Mouse (Mus musculus) lung, embryonic 14.5 days (tissue): ENCODE data around the gene Slc25a22. TPM values are rescaled to one million over a fixed set of nuclear protein-coding genes. Genes with fewer than 3 reads are reported as not detected.

ENCODE experiments used
- ATAC-seq: fragments of 200-750 bp; cut with Nextera tagmentation; 2 replicates; pipeline ENCODE4 v1.8.0; 2017; ENCODE audit warnings: mild to moderate bottlenecking, moderate TSS enrichment, moderate library complexity; ENCODE audit not compliant: insufficient read depth
- DNase-seq: peaks from one replicate; pipeline ENCODE4 v3.0.0-alpha.2; 2015
- H3K27ac ChIP-seq: fragments of 300-500 bp; sonication (generic); 2 replicates; pipeline ENCODE4 v1.5.1; 2014; ENCODE audit warnings: low read depth, mild to moderate bottlenecking, moderate library complexity
- H3K27me3 ChIP-seq: fragments of 300-500 bp; sonication (generic); 2 replicates; pipeline ENCODE4 v1.6.1; 2014; ENCODE audit warnings: low read length, control low read depth; ENCODE audit not compliant: insufficient read depth
- H3K36me3 ChIP-seq: fragments of 300-500 bp; sonication (generic); 2 replicates; pipeline ENCODE4 v1.6.1; 2014; ENCODE audit warnings: control low read depth; ENCODE audit not compliant: insufficient read depth
- H3K4me1 ChIP-seq: fragments of 300-500 bp; sonication (generic); 2 replicates; pipeline ENCODE4 v1.6.1; 2014; ENCODE audit warnings: antibody characterized with exemption, control low read depth; ENCODE audit not compliant: insufficient read depth
- H3K4me2 ChIP-seq: fragments of 300-500 bp; sonication (generic); 2 replicates; pipeline ENCODE4 v1.6.1; 2014; ENCODE audit warnings: mild to moderate bottlenecking
- H3K4me3 ChIP-seq: fragments of 300-500 bp; sonication (generic); 2 replicates; pipeline ENCODE4 v1.5.1; 2014; ENCODE audit warnings: low read depth, low read length
- H3K9ac ChIP-seq: fragments of 300-500 bp; sonication (generic); 2 replicates; pipeline ENCODE4 v1.6.1; 2014
- H3K9me3 ChIP-seq: fragments of 300-500 bp; sonication (generic); 2 replicates; pipeline ENCODE4 v1.6.1; 2016; ENCODE audit warnings: low read depth, low read length, control low read depth
- CTCF ChIP-seq: IDR thresholded peaks from 2 replicates; pipeline ENCODE4 v1.5.1; 2016; ENCODE audit warnings: antibody characterized with exemption, low read depth
- WGBS: fragments of 180-500 bp; shearing (Covaris S2); extraction: QIAGEN DNeasy Blood & Tissue Kit; methylation state at CpG from one replicate; pipeline ENCODE4 v1.1.7; 2014; 5-methylcytosine and 5-hydroxymethylcytosine counted together
- polyA plus RNA-seq: library from polyadenylated mRNA; unstranded; fragments of >200 nt; fragmentation: Nextera tagmentation; extraction: Ambion mirVana; gene quantifications from 2 replicates; pipeline ENCODE4 v1.2.1, GENCODE M21; 2014

The Slc25a22 gene
- polyA plus RNA-seq = 27.6 and 30.1 TPM in 2 replicates

- H3K4me1 ChIP-seq = peaks cover 20% of the 10 kb centered on the region; the same call in 1 of the 2 replicates
- H3K9ac ChIP-seq = peak within 1 kb of the TSS; percentile 76
- 6% methylated on average over 53 of the region's 53 CpGs for WGBS
- peak within 1 kb of the TSS; percentile 70 for H3K4me3 ChIP-seq
- TF ChIP-seq CTCF = peak; percentile 74
- ATAC-seq (peak; percentile 85), DNase-seq (peak; percentile 93)
- H3K27me3 ChIP-seq = no peaks in the 10 kb centered on the region
- peak within 1 kb of the TSS; percentile 96 for H3K4me2 ChIP-seq
- peaks cover 44% of the 10 kb centered on the region for H3K36me3 ChIP-seq
- H3K27ac ChIP-seq = no peak within 1 kb of the TSS
- no peaks in the 10 kb centered on the region for H3K9me3 ChIP-seq
Observed at GRCm38 (mm10) chr7:141437178-141438120, at the start of gene Slc25a22. Slc25a22 (minus strand) TSS chr7:141437892.

- Histone ChIP-seq H3K27ac (no peak overlapping the region), H3K4me2 (no peak overlapping the region), H3K4me1 (no peaks in the 10 kb centered on the region; the same call in 1 of the 2 replicates), H3K4me3 (no peak overlapping the region), H3K9ac (no peak overlapping the region), H3K9me3 (no peaks in the 10 kb centered on the region), H3K27me3 (peaks cover 7% of the 10 kb centered on the region; the same call in 1 of the 2 replicates), H3K36me3 (peaks cover 37% of the 10 kb centered on the region)
- ATAC-seq (no peak), DNase-seq (no peak)
- no peak for TF ChIP-seq CTCF
- 66% methylated on average over 7 of the region's 7 CpGs for WGBS
Observed at GRCm38 (mm10) chr7:141487141-141487540, 49.4 kb upstream of the Slc25a22 start.

- 91% methylated on average over 1 of the region's 1 CpGs for WGBS
- no peaks in the 10 kb centered on the region for H3K9me3 ChIP-seq
Observed at GRCm38 (mm10) chr7:141486239-141486638, 48.5 kb upstream of the Slc25a22 start.

GRCm38 (mm10) chr7:141485606-141486005 is 47.9 kb upstream of the Slc25a22 start:
- Histone ChIP-seq H3K27ac (no peak overlapping the region), H3K9ac (no peak overlapping the region), H3K36me3 (peaks cover 22% of the 10 kb centered on the region), H3K27me3 (peaks cover 10% of the 10 kb centered on the region; the same call in 1 of the 2 replicates), H3K4me3 (no peak overlapping the region), H3K4me1 (peaks cover 11% of the 10 kb centered on the region), H3K4me2 (no peak overlapping the region), H3K9me3 (no peaks in the 10 kb centered on the region)
- ATAC-seq = no peak
- no peak for TF ChIP-seq CTCF
- WGBS = 80% methylated on average over 2 of the region's 2 CpGs
- DNase-seq = no peak

More at GRCm38 (mm10) chr7:141486239-141486638, 48.5 kb upstream of the Slc25a22 start:
- ATAC-seq (no peak), DNase-seq (no peak)
- Histone ChIP-seq H3K4me2 (no peak overlapping the region), H3K4me1 (peaks cover 7% of the 10 kb centered on the region; the same call in 1 of the 2 replicates), H3K27me3 (peaks cover 10% of the 10 kb centered on the region; the same call in 1 of the 2 replicates), H3K36me3 (peaks cover 28% of the 10 kb centered on the region), H3K9ac (no peak overlapping the region), H3K4me3 (no peak overlapping the region), H3K27ac (no peak overlapping the region)
- no peak for TF ChIP-seq CTCF

GRCm38 (mm10) chr7:141485186-141485585 is 47.5 kb upstream of the Slc25a22 start:
- no peak overlapping the region for H3K4me2 ChIP-seq
- no peak overlapping the region for H3K27ac ChIP-seq
- H3K4me1 ChIP-seq = peaks cover 11% of the 10 kb centered on the region
- H3K36me3 ChIP-seq = peaks cover 20% of the 10 kb centered on the region
- H3K27me3 ChIP-seq = peaks cover 10% of the 10 kb centered on the region; the same call in 1 of the 2 replicates
- 51% methylated on average over 2 of the region's 2 CpGs for WGBS
- no peak for DNase-seq
- no peak for TF ChIP-seq CTCF
- no peak overlapping the region for H3K4me3 ChIP-seq
- no peaks in the 10 kb centered on the region for H3K9me3 ChIP-seq
- ATAC-seq = no peak
- H3K9ac ChIP-seq = no peak overlapping the region

- ATAC-seq (no peak), DNase-seq (no peak)
- Histone ChIP-seq H3K27ac (no peak overlapping the region), H3K4me3 (no peak overlapping the region), H3K36me3 (peaks cover 17% of the 10 kb centered on the region), H3K4me1 (peaks cover 11% of the 10 kb centered on the region), H3K4me2 (no peak overlapping the region), H3K27me3 (peaks cover 10% of the 10 kb centered on the region; the same call in 1 of the 2 replicates), H3K9ac (no peak overlapping the region), H3K9me3 (no peaks in the 10 kb centered on the region)
- no peak for TF ChIP-seq CTCF
- WGBS = 75% methylated on average over 5 of the region's 5 CpGs
Observed at GRCm38 (mm10) chr7:141484186-141485120, 46.8 kb upstream of the Slc25a22 start.
